Mouse (Mus musculus): ENCODE measurements at regions not wholly inside any gene's neighbourhood (a gene's known extent, or its start where the extent isn't known, plus 50 kb on each side); places are given as distances from the start of the nearest gene placed in this dataset.

DNA sequence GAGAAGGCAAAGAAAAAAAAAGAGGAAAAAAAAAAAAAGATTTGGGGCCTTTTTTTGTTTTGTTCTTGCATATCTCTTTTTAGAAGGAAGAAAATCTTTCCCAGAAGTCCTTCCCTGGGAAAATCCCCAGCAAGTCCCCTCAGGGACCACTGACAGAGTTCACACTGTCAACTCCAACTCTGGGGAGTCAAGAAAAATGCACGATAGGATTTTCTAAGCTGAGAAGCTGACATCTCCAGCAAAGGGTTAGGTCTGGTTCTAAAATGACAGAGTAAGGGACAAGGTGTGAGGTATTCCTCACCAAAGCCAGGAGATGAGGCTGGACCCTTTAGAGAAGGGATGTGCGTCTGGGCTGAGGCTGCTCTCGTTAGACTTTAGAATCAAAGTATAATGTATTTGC is 165.5 kb downstream of the Rchy1 start:
- Histone ChIP-seq H3K27me3 (ENCODE audit: control insufficient read depth, insufficient read depth, low read length) (no peaks in the 10 kb centered on the region), H3K27ac (ENCODE audit: control insufficient read depth, insufficient read depth, low read length) (no peak overlapping the region), H3K4me1 (replicated peaks; ENCODE audit: control insufficient read depth, insufficient read depth, low read length) (no peaks in the 10 kb centered on the region), H3K36me3 (ENCODE audit: control insufficient read depth, insufficient read depth, low read length) (no peaks in the 10 kb centered on the region), H3K4me3 (ENCODE audit: control insufficient read depth, insufficient read depth, low read length) (no peak overlapping the region)
- no peak for TF ChIP-seq POLR2A (IDR thresholded peaks at IDR 0.05; ENCODE audit: control insufficient read depth, extremely low read depth, insufficient read depth, low read length, poor library complexity)
- TF ChIP-seq CTCF (IDR thresholded peaks at IDR 0.05; ENCODE audit: borderline replicate concordance, control insufficient read depth, extremely low read depth, insufficient read depth, low read length, poor library complexity) = no peak
- WGBS = 96% methylated on average over 3 of the region's 3 CpGs
- DNase-seq = no peak

DNA sequence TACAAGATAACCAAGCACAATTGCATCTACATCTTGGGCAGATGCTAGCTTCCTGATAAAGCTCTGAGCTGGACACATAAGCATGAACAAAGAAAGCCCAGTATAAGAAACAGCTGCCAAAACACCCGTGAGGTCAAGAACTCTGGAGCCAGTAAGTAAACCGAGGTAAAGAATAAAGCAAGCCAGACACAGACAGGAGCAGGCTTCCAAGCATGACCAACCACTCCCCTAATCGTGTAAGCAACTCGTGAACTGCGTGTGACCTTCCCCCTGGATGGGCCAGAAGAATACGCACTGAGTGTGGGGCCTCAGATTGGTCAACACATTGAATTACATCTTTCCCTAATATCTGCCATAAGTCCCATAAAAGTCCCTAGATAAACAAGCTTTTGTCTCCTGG is 170.1 kb downstream of the Rchy1 start:
- Histone ChIP-seq H3K4me1 (replicated peaks; ENCODE audit: control insufficient read depth, insufficient read depth, low read length) (no peaks in the 10 kb centered on the region), H3K27me3 (ENCODE audit: control insufficient read depth, insufficient read depth, low read length) (no peaks in the 10 kb centered on the region), H3K27ac (ENCODE audit: control insufficient read depth, insufficient read depth, low read length) (no peak overlapping the region), H3K4me3 (ENCODE audit: control insufficient read depth, insufficient read depth, low read length) (no peak overlapping the region), H3K36me3 (ENCODE audit: control insufficient read depth, insufficient read depth, low read length) (no peaks in the 10 kb centered on the region)
- DNase-seq = no peak
- TF ChIP-seq POLR2A (IDR thresholded peaks at IDR 0.05; ENCODE audit: control insufficient read depth, extremely low read depth, insufficient read depth, low read length, poor library complexity) (no peak), CTCF (IDR thresholded peaks at IDR 0.05; ENCODE audit: borderline replicate concordance, control insufficient read depth, extremely low read depth, insufficient read depth, low read length, poor library complexity) (no peak)
- 92% methylated on average over 6 of the region's 6 CpGs for WGBS

DNA sequence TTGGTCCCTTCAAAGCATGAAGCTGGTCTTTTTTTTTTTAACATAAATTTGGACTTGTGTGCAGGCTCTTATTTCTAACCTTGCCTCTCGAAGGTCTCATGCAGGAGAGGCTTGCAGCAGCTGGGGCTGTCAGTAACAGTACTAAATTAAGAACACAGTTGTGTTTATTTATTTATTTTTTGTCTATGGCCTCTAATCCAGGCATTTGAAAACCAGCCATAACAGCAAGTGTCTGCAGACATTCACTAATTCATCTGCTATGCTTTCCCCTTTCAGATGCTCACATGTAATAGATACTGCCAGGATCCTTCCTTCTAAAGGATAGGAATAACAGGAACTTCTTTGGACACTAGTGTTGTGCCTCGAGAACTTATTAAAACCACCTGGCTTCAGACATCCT is 172.5 kb downstream of the Rchy1 start:
- WGBS = 66% methylated on average over 2 of the region's 2 CpGs
- H3K36me3 ChIP-seq (ENCODE audit: control insufficient read depth, insufficient read depth, low read length) = no peaks in the 10 kb centered on the region
- TF ChIP-seq POLR2A (IDR thresholded peaks at IDR 0.05; ENCODE audit: control insufficient read depth, extremely low read depth, insufficient read depth, low read length, poor library complexity) (no peak), CTCF (IDR thresholded peaks at IDR 0.05; ENCODE audit: borderline replicate concordance, control insufficient read depth, extremely low read depth, insufficient read depth, low read length, poor library complexity) (no peak)
- H3K27ac ChIP-seq (ENCODE audit: control insufficient read depth, insufficient read depth, low read length) = no peak overlapping the region
- H3K27me3 ChIP-seq (ENCODE audit: control insufficient read depth, insufficient read depth, low read length) = no peaks in the 10 kb centered on the region
- no peak for DNase-seq
- H3K4me1 ChIP-seq (replicated peaks; ENCODE audit: control insufficient read depth, insufficient read depth, low read length) = no peaks in the 10 kb centered on the region
- no peak overlapping the region for H3K4me3 ChIP-seq (ENCODE audit: control insufficient read depth, insufficient read depth, low read length)

DNA sequence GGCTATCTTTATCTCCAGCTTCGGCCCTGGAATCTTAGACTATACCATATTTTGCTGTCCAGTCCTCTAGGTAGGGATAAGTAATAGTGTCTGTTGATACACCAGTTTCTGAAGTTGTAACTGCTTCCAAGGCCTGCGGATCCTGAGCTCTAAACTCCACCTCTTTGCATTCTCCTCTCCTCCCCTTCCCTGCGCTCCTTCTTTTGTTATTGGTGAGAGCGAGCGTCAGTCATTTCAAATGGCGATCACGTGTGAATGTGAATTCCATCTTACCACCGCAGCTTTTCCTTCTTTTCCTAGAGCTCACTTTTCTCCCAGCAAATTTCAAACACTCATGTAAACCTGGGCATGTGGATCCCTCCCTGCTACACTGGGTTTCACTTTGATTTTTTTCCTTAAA is 178.9 kb downstream of the Rchy1 start:
- no peak overlapping the region for H3K4me3 ChIP-seq (ENCODE audit: control insufficient read depth, insufficient read depth, low read length)
- no peak for DNase-seq
- TF ChIP-seq POLR2A (IDR thresholded peaks at IDR 0.05; ENCODE audit: control insufficient read depth, extremely low read depth, insufficient read depth, low read length, poor library complexity) = no peak
- no peak for TF ChIP-seq CTCF (IDR thresholded peaks at IDR 0.05; ENCODE audit: borderline replicate concordance, control insufficient read depth, extremely low read depth, insufficient read depth, low read length, poor library complexity)
- H3K27ac ChIP-seq (ENCODE audit: control insufficient read depth, insufficient read depth, low read length) = no peak overlapping the region
- WGBS = 95% methylated on average over 8 of the region's 8 CpGs
- H3K27me3 ChIP-seq (ENCODE audit: control insufficient read depth, insufficient read depth, low read length) = no peaks in the 10 kb centered on the region
- no peaks in the 10 kb centered on the region for H3K4me1 ChIP-seq (replicated peaks; ENCODE audit: control insufficient read depth, insufficient read depth, low read length)
- H3K36me3 ChIP-seq (ENCODE audit: control insufficient read depth, insufficient read depth, low read length) = no peaks in the 10 kb centered on the region

DNA sequence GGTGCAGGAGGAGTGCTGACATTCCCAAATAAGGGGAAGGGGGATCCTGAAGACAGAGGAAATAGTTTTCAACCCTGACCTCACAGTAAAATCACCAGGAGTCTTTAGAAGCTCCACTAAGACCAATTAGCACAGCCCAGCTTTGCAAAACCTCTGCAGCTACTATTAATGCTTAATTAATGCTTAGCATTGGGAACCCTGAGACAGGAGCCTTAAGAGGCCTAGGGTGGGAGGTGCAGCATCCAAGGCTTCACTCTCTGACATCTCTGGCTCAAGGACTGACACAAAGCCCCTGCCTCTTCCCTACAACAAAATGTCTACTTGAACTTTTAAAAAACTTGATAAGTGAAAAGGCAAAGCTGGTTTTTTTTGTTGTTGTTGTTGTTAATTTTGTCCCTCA is 185.9 kb downstream of the Rchy1 start:
- Histone ChIP-seq H3K4me3 (ENCODE audit: control insufficient read depth, insufficient read depth, low read length) (no peak overlapping the region), H3K4me1 (replicated peaks; ENCODE audit: control insufficient read depth, insufficient read depth, low read length) (no peaks in the 10 kb centered on the region), H3K27me3 (ENCODE audit: control insufficient read depth, insufficient read depth, low read length) (no peaks in the 10 kb centered on the region), H3K36me3 (ENCODE audit: control insufficient read depth, insufficient read depth, low read length) (no peaks in the 10 kb centered on the region), H3K27ac (ENCODE audit: control insufficient read depth, insufficient read depth, low read length) (no peak overlapping the region)
- no peak for DNase-seq
- TF ChIP-seq POLR2A (IDR thresholded peaks at IDR 0.05; ENCODE audit: control insufficient read depth, extremely low read depth, insufficient read depth, low read length, poor library complexity) = no peak
- TF ChIP-seq CTCF (IDR thresholded peaks at IDR 0.05; ENCODE audit: borderline replicate concordance, control insufficient read depth, extremely low read depth, insufficient read depth, low read length, poor library complexity) = no peak

DNA sequence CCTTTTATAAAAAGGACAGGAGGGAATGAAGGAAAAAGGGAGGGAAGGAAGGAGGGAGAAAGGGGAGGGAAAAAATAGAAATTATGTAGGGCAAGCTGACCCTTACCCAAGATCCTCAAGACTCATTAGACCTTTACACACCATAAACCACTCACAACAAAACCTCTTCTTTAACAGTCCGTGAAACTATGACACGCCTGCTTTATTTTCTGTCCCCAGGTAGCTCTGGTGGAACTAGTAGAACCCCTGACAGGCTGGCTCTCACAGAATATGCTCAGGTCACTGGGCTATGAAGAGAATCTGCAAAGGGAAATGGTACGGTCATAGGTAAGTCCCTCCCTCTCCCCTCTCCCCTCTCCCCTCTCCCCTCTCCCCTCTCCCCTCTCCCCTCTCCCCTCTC is 188.8 kb downstream of the Rchy1 start:
- H3K4me1 ChIP-seq (replicated peaks; ENCODE audit: control insufficient read depth, insufficient read depth, low read length) = no peaks in the 10 kb centered on the region
- H3K4me3 ChIP-seq (ENCODE audit: control insufficient read depth, insufficient read depth, low read length) = no peak overlapping the region
- 96% methylated on average over 3 of the region's 3 CpGs for WGBS
- no peak for TF ChIP-seq CTCF (IDR thresholded peaks at IDR 0.05; ENCODE audit: borderline replicate concordance, control insufficient read depth, extremely low read depth, insufficient read depth, low read length, poor library complexity)
- TF ChIP-seq POLR2A (IDR thresholded peaks at IDR 0.05; ENCODE audit: control insufficient read depth, extremely low read depth, insufficient read depth, low read length, poor library complexity) = no peak
- H3K27ac ChIP-seq (ENCODE audit: control insufficient read depth, insufficient read depth, low read length) = no peak overlapping the region
- H3K36me3 ChIP-seq (ENCODE audit: control insufficient read depth, insufficient read depth, low read length) = no peaks in the 10 kb centered on the region
- no peak for DNase-seq
- no peaks in the 10 kb centered on the region for H3K27me3 ChIP-seq (ENCODE audit: control insufficient read depth, insufficient read depth, low read length)

DNA sequence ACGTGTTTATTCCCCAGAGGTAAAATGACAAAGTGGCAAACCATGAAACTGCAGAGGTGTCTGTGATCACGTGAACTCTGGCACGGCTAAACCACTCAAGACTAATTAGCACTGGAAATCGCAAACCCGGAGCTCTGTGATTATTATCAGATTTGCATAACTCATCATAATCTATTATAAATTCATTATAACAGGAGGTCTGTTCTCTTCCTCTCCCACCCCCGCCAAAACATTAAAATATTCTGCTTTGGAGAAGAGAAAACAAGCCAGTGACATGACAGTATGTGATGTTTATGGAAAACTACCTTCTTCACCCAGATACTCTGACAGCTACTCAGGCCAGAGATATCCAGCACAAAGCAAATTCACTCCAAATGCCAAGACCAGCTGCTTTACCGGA is 195.0 kb downstream of the Rchy1 start:
- H3K27ac ChIP-seq (ENCODE audit: control insufficient read depth, insufficient read depth, low read length) = no peak overlapping the region
- no peaks in the 10 kb centered on the region for H3K4me1 ChIP-seq (replicated peaks; ENCODE audit: control insufficient read depth, insufficient read depth, low read length)
- no peaks in the 10 kb centered on the region for H3K27me3 ChIP-seq (ENCODE audit: control insufficient read depth, insufficient read depth, low read length)
- no peaks in the 10 kb centered on the region for H3K36me3 ChIP-seq (ENCODE audit: control insufficient read depth, insufficient read depth, low read length)
- H3K4me3 ChIP-seq (ENCODE audit: control insufficient read depth, insufficient read depth, low read length) = no peak overlapping the region
- no peak for DNase-seq
- no peak for TF ChIP-seq CTCF (IDR thresholded peaks at IDR 0.05; ENCODE audit: borderline replicate concordance, control insufficient read depth, extremely low read depth, insufficient read depth, low read length, poor library complexity)
- no peak for TF ChIP-seq POLR2A (IDR thresholded peaks at IDR 0.05; ENCODE audit: control insufficient read depth, extremely low read depth, insufficient read depth, low read length, poor library complexity)
- WGBS = 98% methylated on average over 7 of the region's 7 CpGs

Data from thymus, adult 2 months (tissue).